Mouse (Mus musculus): Measurements from ENCODE around the gene 5730522E02Rik.

DNA sequence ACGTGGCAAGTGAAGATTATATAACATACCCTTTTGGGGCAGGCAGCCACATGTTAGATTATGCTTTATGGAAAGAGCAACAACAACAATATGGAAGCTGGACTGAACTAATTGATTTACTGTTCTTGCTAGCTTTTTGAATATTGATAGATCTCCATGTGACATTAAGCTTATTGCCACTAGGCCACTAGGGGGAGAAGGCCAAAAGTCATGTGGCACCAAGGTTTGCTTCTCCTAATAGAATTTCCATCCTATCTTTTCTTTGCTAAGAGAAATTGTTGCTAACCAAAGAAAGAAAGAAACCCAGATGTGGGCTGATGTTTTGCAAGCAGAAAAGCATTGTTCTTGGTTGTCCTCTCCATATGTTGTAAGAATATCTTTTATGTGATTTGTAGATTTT is 621.1 kb downstream of the 5730522E02Rik start:
- TF ChIP-seq CTCF (IDR thresholded peaks at IDR 0.05; ENCODE audit: low read depth, low read length) (no peak), POLR2A (IDR thresholded peaks at IDR 0.05; ENCODE audit: borderline replicate concordance, low read depth, low read length) (no peak)
